Mouse (Mus musculus) activated CD4-positive, CD25-positive, alpha-beta regulatory T cell, adult 4 months (primary cell): Measurements from ENCODE around the gene Tmem63b. TPM values are rescaled to one million over a fixed set of nuclear protein-coding genes. Genes with fewer than 3 reads are reported as not detected.
A peak's percentile ranks its signal among the peaks of the same experiment; 100 is the strongest.

Source experiments
- ATAC-seq: one replicate; pipeline ENCODE4 v1.8.0; 2017
- polyA plus RNA-seq, 2 experiments: library from polyadenylated mRNA; unstranded; fragments of 100-300 nt; shearing (Covaris generic); gene quantifications; one replicate each; pipeline ENCODE4 v1.2.1; 2017

The Tmem63b gene
- 1 to 10 TPM; 2.7 to 3.6 TPM for polyA plus RNA-seq

DNA sequence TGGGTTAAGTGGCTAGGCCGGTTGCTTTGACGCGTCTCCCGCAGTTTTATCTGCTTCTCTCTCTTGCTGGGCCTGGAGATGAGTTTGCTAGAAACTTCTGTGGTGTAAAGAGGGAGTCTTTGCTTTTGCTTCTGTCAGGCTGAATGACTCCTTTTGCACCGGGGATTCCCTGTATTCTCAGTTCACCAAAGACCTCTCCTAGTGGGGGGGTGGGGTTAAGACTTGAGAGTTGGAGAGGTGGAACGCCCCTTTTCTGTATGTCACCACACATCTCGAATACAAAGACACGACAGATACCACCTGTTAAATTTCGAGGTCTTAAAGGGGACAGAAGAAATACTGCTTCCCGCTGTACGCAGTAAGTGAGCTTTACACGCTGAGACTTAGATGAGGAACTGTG, at the start of gene Tmem63b:
Gene Tmem63b (minus strand): TSS at position 190 of the 400 bp plus-strand sequence.
- ATAC-seq: peak; percentile 57

DNA sequence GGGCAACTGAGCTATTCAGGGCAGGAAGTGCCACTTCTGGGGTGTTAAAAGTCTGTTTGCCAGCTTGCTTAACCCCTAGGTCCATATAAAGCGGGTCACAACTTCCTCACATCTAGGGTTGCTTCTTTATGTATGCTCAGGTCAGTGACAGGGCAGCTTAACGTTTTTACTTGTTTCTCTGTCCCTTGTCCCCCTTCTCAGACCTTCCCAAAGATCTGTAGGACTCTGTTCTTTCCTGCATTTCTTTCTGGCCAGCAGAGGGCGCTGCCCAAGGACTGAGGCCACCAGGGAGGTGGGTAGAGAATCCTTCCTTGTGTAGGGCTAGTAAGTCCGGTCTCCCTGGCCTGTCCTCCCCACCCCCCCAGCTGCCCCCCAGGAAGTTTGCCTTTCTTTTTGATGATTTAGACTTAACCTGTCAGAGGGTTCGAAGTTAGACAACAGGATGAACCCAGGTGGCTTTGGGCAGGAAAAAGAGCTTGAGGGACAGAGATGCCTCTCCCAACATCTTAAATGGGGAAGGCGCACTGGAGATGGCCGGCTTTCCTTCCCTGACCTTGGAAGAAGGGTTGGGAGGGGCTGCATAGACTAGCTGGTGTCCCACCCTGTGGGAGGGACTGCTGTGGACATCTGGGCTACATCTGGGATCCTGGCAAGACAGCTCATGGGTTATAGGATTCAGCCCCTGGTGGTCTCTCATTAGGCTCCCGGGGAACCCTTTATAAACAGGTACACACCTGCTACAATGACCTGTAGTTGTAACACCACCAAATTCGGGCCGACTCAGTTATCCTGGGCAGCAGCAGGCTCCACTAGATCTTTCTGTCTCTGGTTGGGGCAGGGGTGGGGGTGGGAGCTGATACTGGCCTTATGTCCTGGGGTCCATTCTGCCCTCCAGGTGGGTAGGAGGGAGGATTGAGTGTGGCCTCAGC, 48.9 kb upstream of the Tmem63b start:
- peak; percentile 32 for ATAC-seq

GRCm38 (mm10) chr17:45734881-45735280, 48.2 kb upstream of the Tmem63b start:
- no peak for ATAC-seq

DNA sequence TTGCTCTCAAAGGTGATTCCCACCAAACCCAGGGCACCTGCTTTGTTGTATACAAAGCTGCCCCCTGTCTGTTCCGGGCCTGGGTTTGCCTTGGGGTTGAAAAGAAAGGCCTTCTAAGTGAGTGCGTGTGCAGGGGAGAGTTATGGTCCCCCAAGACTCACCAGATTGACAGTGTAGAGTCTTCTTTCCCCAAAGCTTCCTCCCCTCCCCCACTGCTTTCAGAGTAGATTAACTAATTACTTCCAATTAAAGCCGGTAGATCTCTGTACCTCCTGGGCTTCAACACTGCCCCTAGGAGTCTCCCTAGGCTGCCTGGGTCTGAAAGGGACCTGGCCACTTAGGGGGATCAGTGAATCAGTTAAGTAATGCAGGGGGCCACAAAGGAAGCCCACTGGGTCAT, 47.6 kb upstream of the Tmem63b start:
- no peak for ATAC-seq

GRCm38 (mm10) chr17:45733735-45734301, 47.1 kb upstream of the Tmem63b start, which contains the start of gene 1600014C23Rik:
TSS of gene 1600014C23Rik (minus strand) at chr17:45733844.
- no peak for ATAC-seq

- no peak for ATAC-seq
Measured at GRCm38 (mm10) chr17:45733038-45733734, 46.5 kb upstream of the Tmem63b start.

DNA sequence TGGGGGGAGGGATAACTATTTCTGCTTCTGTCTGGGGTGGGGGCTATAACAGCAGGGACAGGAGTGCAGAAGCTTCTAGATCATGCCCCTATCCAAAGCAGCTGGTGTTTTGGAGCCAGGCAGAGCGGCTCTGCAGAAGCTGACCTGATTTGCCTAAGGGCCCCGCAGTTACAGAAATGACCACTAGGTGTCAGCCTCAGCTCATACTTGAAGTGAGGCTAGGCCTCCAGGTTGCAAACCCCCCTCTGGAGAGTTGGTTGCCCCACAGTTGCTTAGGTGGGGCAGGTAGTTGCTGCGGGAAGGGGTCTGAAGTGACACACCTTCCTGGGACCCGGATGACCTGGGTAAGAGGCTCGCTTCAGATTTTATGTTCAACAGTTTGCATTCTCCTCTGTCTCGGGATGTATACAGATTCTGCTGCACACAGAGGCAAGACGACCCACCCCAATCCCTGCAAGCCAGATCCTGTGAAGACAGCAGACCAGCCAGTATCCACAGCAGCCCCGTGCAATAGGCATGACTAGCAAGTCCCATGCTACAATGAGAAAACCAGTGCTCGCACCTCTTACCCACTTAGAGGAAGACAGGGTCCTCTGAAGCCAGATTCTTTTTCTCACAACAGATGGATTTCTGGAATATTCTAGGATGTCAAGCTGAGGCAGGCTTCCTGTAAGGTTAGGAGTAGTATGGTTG, 44.6 kb upstream of the Tmem63b start:
- ATAC-seq: peak; percentile 65

- no peak for ATAC-seq
Measured at GRCm38 (mm10) chr17:45730696-45731095, 44.0 kb upstream of the Tmem63b start.

- ATAC-seq: no peak
Measured at GRCm38 (mm10) chr17:45729387-45729786, 42.7 kb upstream of the Tmem63b start.

DNA sequence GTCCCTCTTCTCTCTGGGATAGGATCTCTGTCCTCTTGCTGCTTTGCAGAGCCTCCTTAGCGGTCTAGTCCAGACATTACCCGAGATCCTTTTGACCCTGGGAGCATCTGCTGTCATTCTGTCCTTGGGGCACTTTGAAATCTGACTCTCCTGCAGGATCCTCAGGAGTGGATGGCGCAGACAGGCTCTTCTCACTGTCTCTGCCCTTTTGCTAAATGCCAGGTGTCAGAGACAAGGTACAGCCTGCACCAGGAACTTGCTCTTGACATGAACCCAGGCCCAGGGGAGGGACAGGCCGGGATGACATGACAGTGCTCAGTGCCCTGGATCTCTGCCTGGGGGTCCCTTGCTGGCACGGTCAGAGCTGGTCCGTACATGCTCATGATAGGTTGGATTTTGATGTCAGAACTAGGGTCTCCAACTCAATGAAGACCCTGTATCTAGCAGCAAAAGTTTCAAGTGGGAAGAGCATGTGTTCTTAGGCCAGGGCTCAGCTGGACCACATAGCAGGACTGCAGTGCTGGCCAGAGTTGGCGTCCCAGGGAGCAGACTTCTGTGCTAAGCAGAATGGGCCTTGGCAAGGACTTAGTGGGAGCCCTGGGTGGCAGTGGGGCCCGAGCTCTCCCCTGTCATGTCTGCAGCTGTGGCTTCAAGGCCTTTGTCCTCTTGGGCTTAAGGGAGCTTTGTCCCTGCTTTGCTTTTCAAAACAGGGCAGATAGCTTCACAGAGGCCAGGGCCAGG, 41.4 kb upstream of the Tmem63b start:
- ATAC-seq: no peak

DNA sequence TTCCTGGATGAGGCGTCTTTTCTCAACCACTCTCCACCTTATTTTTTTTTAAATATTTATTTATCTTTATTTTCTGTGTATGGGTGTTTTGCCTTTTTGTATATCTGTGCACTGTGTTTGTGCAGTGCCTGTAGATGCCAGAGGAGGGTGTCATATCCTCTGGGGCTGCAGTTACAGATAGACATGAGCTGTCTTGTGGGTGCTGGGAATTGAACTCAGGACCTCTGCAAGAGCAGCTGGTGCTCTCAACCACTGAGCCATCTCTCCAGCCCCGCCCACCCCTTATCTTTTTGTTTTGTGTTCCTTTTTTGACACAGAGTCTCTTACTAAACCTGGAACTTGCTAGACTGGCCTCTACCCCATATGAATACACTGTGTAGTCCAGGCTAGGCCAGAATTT, 40.8 kb upstream of the Tmem63b start:
- no peak for ATAC-seq

- ATAC-seq: no peak
Measured at GRCm38 (mm10) chr17:45726249-45726648, 39.5 kb upstream of the Tmem63b start.

GRCm38 (mm10) chr17:45724574-45724921, 37.8 kb upstream of the Tmem63b start:
- ATAC-seq: no peak

DNA sequence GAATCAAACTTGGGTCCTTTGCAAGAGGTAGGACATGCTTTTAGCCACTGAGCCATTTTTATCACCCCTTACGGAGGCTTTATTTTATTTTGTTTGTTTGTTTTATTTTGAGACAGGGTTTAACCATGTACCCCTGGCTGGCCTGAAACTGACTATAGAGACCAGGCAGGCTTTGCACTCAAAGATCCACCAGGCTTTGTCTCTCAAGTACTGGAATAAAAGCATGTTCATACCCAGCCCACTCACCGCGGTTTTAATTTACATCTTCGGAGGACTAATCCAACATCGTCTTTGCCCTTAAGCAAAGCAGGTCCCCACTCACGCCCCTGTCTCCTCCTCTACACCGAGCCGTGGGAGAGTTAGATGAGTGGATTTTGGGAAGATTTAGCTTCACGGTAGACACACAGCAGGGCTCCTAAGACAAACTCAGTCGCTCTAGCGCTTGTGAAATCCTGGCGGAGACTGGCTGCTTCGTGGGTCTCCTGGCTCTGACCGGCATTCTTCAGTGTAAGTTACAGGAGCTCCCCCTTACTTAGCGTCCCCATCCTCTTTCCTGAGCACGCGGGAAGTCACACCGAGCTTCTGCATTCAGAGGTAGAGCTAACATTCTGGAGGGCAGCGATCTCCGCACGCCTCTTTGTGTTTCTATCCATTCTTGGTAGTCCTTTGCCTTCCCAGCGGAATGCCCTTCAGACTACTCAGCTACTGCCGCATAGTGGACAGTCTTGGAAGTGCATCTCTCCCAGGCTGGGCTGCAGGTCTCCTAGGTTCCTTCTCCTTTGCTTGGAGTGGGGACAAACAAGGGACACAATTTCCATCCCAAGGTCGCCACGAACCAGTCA, 37.2 kb upstream of the Tmem63b start:
- no peak for ATAC-seq

DNA sequence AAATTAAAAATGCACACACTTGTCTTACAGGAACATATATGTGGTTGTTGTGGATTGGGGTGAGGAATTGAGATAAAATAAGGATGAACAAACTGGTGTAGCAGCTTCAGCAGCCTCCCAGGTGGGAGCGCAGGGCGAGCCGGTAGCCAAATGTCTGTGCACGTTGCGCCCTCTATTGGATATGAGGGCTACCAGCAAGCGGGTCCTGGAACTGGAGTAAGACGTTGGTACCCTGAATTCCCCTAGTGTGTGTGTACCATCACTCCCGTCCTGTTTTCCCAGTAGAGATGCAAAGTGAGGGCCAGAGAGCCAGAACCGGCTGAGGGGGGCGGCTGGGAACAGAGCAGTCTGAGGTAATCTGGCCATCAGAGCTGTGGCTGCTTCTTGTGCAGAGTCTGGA, 31.6 kb upstream of the Tmem63b start:
- no peak for ATAC-seq

DNA sequence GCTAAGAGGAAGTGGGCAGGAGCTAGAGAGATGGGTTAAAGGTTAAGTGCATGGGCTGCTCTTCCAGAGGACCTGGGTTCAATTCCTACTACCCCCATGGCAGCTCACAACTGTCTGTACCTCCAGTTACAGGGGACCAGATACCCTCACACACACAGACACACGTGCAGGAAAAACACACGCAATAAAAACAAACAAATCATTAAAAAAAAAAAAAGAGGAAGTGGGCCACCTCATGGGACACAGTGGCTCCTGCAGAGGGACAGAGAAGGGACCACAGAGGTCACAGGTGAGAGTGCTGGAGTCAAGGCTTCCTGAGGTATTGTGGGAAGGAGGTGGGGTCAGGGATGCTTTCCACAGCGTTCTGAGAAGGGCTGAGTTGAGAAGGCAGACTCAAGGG, 24.8 kb upstream of the Tmem63b start:
- ATAC-seq: no peak

- no peak for ATAC-seq
Measured at GRCm38 (mm10) chr17:45710407-45710806, 23.7 kb upstream of the Tmem63b start.

- no peak for ATAC-seq
Measured at GRCm38 (mm10) chr17:45709829-45710228, 23.1 kb upstream of the Tmem63b start.

DNA sequence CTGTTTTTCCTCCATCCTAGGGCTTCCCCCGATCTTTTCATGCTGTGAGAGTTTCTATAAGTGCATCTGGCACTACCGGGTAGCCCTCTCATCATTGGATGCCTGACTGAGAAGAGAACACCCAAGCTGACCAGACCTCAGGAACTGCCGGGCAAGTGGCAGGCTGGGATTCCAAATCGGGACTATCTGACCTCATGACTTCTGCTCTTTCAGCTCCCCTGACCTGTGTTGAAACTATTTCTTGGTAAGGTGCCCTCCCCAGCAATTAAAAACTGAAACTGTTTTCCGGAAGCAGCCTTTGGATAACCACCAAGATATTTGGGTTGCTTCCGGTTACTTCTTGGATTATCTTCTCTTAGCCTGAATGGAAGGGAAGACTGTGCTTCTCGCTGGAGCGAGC, 21.5 kb upstream of the Tmem63b start:
- ATAC-seq: no peak

DNA sequence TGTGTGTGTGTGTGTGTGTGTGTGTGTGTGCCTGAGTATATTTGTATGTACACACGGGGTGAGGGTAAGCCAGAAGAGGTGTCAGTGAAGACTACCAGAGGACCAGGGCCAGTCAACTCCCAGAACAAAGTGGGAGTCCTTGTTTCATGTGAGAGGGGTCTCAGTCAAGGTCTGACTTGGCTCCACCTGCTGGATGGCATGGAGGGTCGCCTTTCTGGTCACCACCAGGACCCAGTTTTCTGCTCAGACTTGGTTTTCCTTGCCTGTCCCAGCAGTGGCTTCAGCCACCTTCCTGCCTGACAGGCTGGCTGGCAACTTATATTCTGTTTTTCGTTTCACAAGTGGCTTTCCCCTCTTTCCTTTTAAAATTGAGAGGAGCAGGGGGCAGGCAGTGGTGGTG, 20.7 kb upstream of the Tmem63b start:
- no peak for ATAC-seq

- no peak for ATAC-seq
Measured at GRCm38 (mm10) chr17:45706796-45707195, 20.1 kb upstream of the Tmem63b start.
